Mouse (Mus musculus) heart, adult 2 months (tissue): ENCODE data around the gene Pacs1.

Experiments
- CTCF ChIP-seq: fragments of 200-600 bp; IDR thresholded peaks from 2 replicates; pipeline ENCODE4 v1.8.1; 2022; ENCODE audit warnings: antibody characterized with exemption, mild to moderate bottlenecking, moderate library complexity
- EP300 ChIP-seq: fragments of 200-500 bp; IDR thresholded peaks from 2 replicates; pipeline ENCODE4 v1.6.1; 2011; ENCODE audit warnings: low read depth, low read length, control low read depth; ENCODE audit not compliant: insufficient read depth
- POLR2A ChIP-seq: fragments of 200-500 bp; IDR thresholded peaks from 2 replicates; pipeline ENCODE4 v1.6.1; 2011; ENCODE audit warnings: mild to moderate bottlenecking, low read depth, low read length, control low read depth; ENCODE audit not compliant: insufficient read depth

- TF ChIP-seq POLR2A (no peak), EP300 (no peak), CTCF (peak; percentile 80)
Observed at GRCm38 (mm10) chr19:5151331-5151730, 121.6 kb downstream of the Pacs1 start.
